Mouse (Mus musculus) B cell, adult 2 months (primary cell): Measurements from ENCODE around the gene Gm11172.
"Not testable (repeated sequence)": the region's sequence is repeated elsewhere in the genome, so short reads cannot be mapped to it uniquely, and the experiment has no call there.

ENCODE experiments used
- DNase-seq, 2 experiments: peaks; one replicate each; pipeline ENCODE4 v3.0.0; 2022

Gm11172 gene

DNA sequence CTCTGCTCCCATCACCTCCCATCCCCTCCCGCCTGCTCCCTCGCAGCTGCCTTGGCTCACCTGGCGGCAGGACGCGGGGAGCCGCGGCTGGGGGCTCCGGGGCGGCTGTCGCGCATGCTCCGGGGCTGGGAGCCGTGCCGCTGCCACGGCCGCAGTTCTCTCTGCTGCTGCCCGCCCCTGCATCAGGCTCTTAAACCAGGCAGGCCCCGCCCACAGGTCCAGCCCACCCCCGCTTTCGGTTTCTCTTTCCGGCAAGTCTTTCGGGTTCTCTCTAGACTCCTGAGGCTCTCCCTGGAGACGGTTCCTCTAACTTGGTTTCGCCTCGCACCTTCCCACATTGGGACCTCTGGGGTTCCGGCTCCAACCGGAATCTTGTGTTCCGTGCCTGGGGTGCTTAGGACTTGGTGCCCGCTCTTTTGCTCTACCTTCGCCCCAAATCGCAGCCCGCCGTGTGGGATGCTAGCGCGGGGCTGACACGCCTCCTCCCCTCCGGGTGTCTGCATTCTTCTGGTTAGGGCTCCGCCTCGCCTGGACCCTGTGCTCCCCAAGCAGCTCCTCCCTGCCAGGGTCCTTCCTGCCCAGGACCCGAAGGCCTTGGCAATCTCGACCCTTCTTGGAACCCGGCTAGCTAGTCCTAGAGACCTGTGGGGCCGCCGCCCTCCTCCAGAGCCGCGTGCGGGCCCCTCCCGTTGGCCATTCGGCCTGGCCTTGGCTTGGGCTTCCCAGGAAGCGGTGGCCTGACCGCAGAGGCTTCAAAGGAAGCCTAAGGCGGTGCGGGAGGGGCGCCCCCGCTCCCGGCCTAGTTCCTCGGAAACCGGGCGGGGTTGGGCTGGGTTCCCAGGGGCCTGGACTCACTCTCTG is 27.1 kb upstream of the Gm11172 start, which contains the start of gene Socs1:
Gene Socs1 (minus strand): TSS at position 166 of the 861 bp plus-strand sequence.
- DNase-seq: peak; percentile 89

DNA sequence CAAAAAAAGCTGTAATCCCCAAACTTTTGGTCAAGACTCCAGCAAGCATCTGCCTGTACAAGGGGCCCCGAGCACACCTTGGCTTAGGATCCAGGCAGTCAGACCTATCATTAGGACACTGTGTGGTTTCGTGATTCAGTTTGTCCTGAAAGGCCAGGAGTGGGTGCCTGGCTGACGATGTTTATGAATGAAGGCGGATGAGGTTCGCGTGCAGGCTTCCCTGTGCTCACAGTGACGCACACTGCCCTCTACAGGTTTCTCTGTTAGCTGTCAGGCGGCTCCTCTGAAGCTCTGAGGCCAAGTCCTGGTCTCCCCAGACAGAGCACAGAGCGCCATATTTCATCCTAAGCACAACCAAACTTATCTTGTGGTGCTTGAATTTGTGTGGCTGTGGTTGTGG is 26.4 kb upstream of the Gm11172 start:
- DNase-seq: peak; percentile 79 to 82

DNA sequence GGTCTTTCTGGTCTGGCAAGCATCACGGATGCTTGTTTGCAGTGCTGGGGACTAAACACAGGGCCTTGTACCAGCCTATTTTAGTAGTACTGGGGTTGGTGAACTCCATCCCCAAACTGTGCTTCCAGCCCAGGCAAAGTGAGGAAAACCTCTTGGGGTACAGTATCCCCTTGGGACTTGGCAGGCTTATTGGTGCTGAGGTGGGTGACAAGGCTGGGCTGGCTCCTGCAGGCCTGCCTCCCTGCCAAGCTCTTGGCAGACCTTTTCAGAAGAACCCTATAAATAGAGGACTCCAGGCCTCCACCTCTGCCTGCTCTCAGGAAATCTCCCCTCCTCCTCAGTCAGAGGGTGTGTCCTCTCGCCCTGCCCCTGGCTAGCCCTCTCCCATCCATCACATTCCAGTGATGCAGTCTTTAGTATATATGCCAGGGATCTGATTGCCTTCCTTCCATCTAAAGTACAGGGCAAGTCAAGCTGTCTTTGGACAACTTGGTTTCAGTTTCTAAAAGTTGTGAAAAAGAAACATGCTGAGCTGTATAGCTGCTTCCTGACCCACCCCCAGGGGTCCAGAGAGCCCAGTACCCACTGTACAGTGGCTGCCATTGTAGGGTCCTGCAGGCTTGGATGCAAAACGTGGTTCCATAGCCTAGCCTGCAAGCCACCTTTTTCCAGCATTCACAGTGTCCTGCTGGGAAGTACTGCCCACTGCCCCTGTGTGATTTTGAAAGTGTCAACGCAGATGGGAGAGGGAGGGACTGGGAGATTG is 25.8 kb upstream of the Gm11172 start:
- no peak for DNase-seq

DNA sequence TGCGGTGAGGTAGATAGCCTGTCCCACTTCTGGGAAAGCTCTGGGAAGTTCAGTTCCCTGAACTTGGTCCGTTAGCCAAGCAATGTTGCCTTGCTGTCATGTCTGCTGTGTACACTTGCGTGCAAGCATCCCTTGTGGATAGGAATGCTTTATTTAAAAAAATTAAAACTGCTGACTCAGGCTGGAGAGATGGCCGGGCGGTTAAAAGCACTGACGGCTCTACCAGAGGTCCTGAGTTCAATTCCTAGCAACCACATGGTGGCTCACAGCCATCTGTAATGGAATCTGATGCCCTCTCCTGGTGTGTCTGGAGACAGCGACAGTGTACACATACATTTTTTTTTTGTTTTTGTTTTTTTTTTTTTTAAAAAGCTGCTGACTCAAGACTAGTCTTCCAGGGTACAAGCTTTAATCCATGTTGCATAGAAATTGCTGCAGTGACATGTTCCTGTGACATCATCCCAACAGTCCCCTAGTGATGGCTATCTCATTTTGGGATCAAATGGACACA is 25.1 kb upstream of the Gm11172 start:
- DNase-seq: no peak

- no peak for DNase-seq
These were observed 24.4 kb upstream of the Gm11172 start, which contains the start of gene Tnp2 for GRCm38 (mm10) chr16:10788271-10788670. Gene Tnp2, minus strand, starts transcription at chr16:10788660.

DNA sequence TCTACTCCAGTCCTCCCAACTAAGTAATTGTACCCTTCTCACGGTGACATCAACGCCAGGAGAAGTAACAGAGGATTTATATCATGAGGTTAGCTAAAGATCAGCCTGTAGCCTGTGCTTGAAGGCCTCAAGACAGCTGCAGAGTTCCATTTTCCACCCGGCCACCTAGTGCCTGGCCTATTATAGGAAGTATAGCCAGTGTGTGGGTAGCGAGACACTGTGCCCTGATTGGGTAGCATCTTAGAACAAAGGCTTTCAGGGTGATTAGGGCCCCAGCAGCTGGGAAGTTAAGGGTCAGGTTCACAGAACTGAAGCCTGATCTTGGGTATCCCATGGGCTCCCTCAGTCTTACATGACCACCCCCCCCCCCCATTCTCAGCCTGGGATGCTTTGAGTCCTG is 23.8 kb upstream of the Gm11172 start:
- no peak for DNase-seq

DNA sequence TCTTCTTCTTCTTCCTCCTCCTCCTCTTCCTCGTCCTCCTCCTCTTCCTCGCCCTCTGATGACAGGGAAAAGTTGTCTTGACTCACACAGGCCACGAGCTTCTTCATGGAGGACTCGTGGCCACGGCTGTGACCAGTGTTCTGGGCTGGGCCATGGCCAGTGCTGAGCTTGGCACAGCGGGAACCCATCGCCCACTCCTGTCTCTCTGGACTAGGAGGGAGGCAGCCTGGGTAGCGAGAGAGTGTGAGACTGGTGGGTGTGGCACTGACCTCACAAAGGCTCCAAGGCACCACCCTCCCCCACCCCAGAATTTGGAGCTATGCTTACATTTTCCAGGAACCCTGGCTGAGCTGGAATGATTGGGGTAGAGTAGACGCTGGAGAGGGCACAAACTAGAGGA is 22.0 kb upstream of the Gm11172 start, which contains the start of gene Prm3:
Gene Prm3 (minus strand): TSS at position 213 of the 400 bp plus-strand sequence.
- no peak for DNase-seq

GRCm38 (mm10) chr16:10796034-10796433 is 16.7 kb upstream of the Gm11172 start, which contains the start of gene Prm2:
Gene Prm2, minus strand, starts transcription at chr16:10796134.
- no peak for DNase-seq

DNA sequence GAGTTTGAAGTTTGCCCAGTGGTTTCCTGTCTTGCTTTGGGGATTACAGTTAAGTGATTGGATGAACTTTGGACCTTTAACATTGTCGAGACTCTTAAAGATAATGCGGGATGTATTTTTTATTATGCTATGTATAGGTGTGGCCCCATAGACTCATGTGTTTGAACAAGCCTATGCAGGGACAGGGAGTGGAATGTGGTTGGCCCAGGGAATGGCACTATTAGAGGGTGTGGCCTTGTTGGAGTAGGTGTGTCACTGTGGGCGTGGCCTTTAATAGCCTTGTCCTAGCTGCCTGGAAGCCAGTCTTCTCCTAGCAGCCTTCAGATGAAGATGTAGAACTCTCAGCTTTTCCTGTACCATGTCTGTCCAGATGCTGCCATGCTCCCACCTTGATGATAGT is 10.3 kb upstream of the Gm11172 start:
- DNase-seq: not testable (repeated sequence)

GRCm38 (mm10) chr16:10805789-10806527 is 6.8 kb upstream of the Gm11172 start, which contains the start of gene Prm1:
Gene Prm1, minus strand, starts transcription at chr16:10805839.
- peak in 1 of 2 experiments; percentile 17 for DNase-seq

DNA sequence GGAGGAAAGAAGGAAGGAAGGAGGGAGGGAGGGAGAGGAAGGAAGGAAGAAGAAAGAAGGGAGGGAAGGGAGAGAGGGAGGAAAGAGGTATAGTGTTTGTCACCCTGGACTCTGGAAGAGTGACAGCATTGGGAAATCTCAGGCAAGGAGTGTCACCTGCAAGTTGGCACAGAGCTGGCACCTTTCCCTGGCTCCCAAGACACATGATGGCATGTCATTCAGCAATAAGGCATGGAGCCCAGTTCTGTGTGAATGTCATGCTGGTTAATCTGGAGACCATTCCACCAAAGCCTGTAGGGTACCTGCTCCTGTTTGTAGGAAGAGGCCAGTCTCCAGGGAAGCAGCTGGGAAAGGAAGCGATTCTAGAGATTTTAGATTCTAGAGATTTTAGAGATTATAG is 2.3 kb upstream of the Gm11172 start:
- no peak for DNase-seq

DNA sequence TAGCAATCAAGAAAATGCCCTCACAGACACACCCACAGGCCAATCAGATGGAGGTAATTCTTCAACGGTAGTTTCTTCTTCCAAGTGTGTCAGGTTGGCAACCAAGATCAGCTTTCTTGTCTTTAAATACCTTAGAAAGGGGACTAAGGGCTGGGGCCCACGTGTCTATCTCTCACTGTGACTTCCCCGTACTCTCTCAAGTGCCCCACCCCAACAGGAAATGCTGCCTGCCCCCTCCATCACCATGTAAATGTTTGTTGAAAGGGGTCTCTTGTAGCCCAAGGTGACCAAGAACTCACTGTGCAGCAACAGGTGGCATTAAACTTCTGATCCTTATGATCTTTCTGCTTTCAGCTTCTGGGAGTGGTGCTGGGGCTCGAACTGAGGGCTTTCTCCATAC is 1.0 kb downstream of the Gm11172 start:
- DNase-seq: no peak

DNA sequence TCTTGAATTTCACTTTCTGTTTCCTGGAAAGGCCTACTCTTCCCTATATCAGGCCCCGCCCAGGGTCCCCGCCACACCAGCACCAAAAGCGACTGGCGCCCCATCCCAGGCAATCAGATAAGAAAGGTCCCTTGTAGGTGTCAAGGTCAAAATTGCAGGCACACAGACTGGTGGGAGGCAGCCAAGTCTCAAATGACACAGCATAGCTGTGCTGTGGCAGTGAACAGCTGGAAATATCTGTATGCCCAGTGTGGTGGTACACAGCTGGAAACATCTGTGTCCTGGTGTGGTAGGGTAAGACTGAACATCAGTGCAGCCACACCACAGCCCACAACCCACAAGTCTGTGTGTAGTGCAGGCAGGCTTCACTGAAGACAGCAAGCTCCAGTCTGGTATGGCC is 2.1 kb downstream of the Gm11172 start:
- DNase-seq: no peak

DNA sequence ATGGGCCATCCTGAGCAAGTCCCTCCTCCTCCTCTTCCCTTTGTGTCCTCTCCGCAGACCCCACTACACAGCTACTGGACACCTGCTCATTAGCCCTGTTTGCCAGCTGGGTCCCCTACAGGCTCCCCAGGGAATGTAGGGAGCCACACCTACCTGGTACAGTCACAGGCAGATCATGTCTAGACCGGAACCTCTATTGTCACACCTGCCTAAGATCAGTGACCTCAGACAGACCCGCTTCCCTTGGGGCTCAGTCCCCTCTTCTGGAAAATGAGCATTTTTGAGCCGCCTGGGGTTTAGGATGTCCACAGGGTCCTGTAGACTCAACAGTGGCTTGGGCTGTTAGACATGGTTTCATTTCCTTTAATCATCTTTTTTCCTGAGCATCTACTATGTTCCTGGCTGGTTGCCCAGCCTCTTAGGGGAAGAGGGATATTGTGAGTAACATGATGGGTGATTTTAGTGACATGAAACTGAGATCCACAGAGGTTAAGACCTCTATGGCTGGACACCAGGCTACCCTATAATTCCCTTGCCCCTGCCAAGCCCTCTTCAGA is 5.9 kb downstream of the Gm11172 start:
- DNase-seq: peak; percentile 20 to 30

DNA sequence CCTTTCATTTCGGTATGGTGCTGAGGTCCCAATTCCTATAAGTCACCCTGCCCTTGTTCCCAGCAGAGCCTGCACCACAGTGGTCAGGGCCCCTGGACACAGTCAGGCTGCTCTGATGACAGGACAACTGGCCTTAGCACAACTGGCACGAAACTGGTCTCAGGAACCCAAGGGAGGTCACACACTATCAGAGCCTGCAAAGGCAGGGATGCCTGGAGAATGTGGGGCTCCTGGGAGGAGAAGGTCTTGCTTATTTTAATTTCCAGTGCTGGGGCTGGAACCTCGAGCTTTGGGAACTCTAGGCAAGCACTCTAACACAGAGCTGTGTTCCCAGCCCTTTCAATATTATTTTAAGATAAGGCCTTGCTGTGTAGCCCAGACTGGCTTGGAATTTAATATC is 7.3 kb downstream of the Gm11172 start:
- DNase-seq: no peak

GRCm38 (mm10) chr16:10821387-10821786 is 8.7 kb downstream of the Gm11172 start:
- DNase-seq: no peak

GRCm38 (mm10) chr16:10824536-10824935 is 11.8 kb downstream of the Gm11172 start:
- DNase-seq: no peak

DNA sequence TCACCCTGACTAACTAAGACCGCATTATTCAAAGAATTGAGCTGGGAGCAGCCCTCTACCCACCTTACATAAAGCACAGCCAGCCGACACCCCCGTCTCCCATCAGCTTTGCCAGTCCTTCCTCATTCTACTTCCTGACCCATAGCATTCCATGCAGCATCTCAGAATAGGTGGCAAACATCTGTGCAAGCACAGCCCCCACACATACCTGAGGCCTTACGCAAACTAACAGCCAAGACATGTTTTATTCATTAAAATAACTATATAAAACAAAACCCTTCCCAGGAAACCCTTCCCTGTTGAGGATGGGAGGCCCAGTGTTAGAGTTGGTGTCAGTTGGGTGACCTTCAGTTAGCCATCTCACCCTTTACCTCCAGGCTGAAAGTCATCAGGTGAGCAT is 13.1 kb downstream of the Gm11172 start:
- no peak for DNase-seq

GRCm38 (mm10) chr16:10827269-10827668 is 14.6 kb downstream of the Gm11172 start:
- DNase-seq: no peak

DNA sequence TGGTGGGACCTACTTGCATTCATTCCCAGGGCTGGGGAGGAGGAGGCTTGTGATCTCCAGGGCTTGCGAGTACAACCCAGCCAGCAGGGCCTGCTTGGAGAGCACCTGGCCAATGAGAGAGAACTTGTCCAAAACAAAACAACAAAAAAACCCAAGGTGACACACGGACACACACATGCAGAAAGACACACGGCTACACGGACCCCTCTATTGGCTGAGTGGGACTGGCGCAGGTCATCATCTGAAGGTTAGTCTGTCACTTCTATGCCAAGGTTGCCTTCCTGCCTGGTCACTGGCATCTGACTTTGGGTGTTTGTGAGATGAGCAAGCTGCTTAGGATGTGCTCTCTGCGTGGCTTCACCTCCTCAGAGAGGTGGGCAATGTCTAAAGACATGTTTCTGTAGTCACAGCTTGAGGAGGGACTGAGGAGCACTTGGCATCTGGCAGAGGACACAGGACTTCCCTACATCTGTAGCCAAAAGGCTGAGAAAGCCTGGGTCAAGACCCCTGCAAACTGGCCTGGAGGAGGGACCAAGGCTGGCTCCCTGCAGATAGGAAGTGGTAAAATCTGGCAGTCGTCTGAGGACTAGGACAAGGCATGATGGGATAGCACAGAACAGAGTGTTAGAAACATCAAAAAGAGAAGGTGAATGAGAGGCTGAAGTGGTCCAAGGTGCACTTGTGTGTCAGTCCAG is 15.2 kb downstream of the Gm11172 start:
- DNase-seq: no peak

DNA sequence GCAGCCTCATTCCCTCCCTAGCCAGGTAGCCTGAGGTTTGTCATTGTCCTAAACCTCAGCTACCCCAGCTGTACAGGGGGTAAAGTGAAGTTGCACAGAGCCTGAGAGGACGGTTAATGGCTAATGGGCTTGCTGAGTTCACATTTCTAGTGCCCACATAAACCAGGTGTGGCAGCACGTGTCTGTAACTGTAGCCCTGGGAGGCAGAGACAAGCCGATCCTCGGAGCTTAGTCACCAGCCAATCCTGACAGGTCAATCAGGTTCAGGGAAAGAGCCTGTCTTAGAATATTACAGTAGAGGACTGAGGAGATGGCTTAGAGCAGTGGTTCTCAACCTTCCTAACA is 15.7 kb downstream of the Gm11172 start:
- DNase-seq: no peak

DNA sequence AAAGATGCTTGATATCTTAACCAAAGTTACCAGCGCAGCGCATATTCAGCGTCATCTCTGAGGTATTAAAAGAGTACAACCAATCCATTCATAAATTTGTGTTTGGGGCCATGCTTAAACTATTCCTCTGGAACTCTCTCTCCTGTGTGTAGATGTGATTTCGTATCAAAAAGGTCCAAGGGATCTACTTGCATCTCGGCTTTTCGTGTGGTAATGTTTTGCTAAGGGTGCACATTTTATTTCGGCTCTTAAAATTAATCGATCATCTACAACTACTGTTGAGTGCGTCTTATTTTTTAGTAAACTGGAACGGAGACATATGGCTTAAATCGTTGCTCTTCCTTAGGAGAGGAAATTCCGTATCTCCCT is 21.8 kb downstream of the Gm11172 start:
- DNase-seq: no peak
